Mouse (Mus musculus): ENCODE data around the gene Podnl1. TPM values are rescaled to one million over a fixed set of nuclear protein-coding genes. Genes with fewer than 3 reads are reported as not detected.

Gene Podnl1
- polyA plus RNA-seq, 1 experiment from 2014 or later = not detected

GRCm38 (mm10) chr8:84106216-84107040 lies 19.4 kb upstream of the Podnl1 start:
- no peak overlapping the region for H3K27ac ChIP-seq (ENCODE audit: low read depth, low read length)
- H3K4me2 ChIP-seq (ENCODE audit: low read depth) = no peak overlapping the region
- whole genome bisulfite sequencing = 91% methylated on average over 6 of the region's 6 CpGs
- no peak overlapping the region for H3K9ac ChIP-seq (ENCODE audit: low read length)
- H3K27me3 ChIP-seq (ENCODE audit: control insufficient read depth, insufficient read depth, low read length) = no peaks in the 10 kb centered on the region
- no peaks in the 10 kb centered on the region for H3K9me3 ChIP-seq (ENCODE audit: control insufficient read depth, low read length)
- H3K4me3 ChIP-seq (ENCODE audit: low read depth, low read length) = no peak overlapping the region
- no peak for ATAC-seq (ENCODE audit: insufficient read depth, low FRiP score, low TSS enrichment)
- peaks cover 12% of the 10 kb centered on the region for H3K4me1 ChIP-seq (ENCODE audit: control insufficient read depth, insufficient read depth, low read length)
- no peak for DNase-seq (ENCODE audit: low spot score)
- peaks cover 4% of the 10 kb centered on the region for H3K36me3 ChIP-seq (ENCODE audit: control insufficient read depth, insufficient read depth, low read length)

- Histone ChIP-seq H3K27ac (ENCODE audit: low read depth, low read length) (no peak overlapping the region), H3K9ac (ENCODE audit: low read length) (no peak overlapping the region), H3K4me1 (ENCODE audit: control insufficient read depth, insufficient read depth, low read length) (no peaks in the 10 kb centered on the region), H3K36me3 (ENCODE audit: control insufficient read depth, insufficient read depth, low read length) (no peaks in the 10 kb centered on the region), H3K4me3 (ENCODE audit: low read depth, low read length) (no peak overlapping the region), H3K27me3 (ENCODE audit: control insufficient read depth, insufficient read depth, low read length) (no peaks in the 10 kb centered on the region), H3K4me2 (ENCODE audit: low read depth) (no peak overlapping the region), H3K9me3 (ENCODE audit: control insufficient read depth, low read length) (no peaks in the 10 kb centered on the region)
- 88% methylated on average over 6 of the region's 6 CpGs for WGBS
- DNase-seq (ENCODE audit: low spot score) (no peak), ATAC-seq (ENCODE audit: insufficient read depth, low FRiP score, low TSS enrichment) (no peak)
Observed at GRCm38 (mm10) chr8:84115646-84116045, 10.1 kb upstream of the Podnl1 start.

GRCm38 (mm10) chr8:84122151-84122550 lies 3.6 kb upstream of the Podnl1 start:
- Histone ChIP-seq H3K9ac (ENCODE audit: low read length) (no peak overlapping the region), H3K27ac (ENCODE audit: low read depth, low read length) (no peak overlapping the region), H3K36me3 (ENCODE audit: control insufficient read depth, insufficient read depth, low read length) (no peaks in the 10 kb centered on the region), H3K4me1 (ENCODE audit: control insufficient read depth, insufficient read depth, low read length) (no peaks in the 10 kb centered on the region), H3K9me3 (ENCODE audit: control insufficient read depth, low read length) (no peaks in the 10 kb centered on the region), H3K4me3 (ENCODE audit: low read depth, low read length) (no peak overlapping the region), H3K4me2 (ENCODE audit: low read depth) (no peak overlapping the region), H3K27me3 (ENCODE audit: control insufficient read depth, insufficient read depth, low read length) (no peaks in the 10 kb centered on the region)
- ATAC-seq (ENCODE audit: insufficient read depth, low FRiP score, low TSS enrichment) (no peak), DNase-seq (ENCODE audit: low spot score) (no peak)
- 81% methylated on average over 3 of the region's 3 CpGs for WGBS

- WGBS = 72% methylated on average over 2 of the region's 2 CpGs
- no peaks in the 10 kb centered on the region for H3K9me3 ChIP-seq (ENCODE audit: control insufficient read depth, low read length)
- no peaks in the 10 kb centered on the region for H3K36me3 ChIP-seq (ENCODE audit: control insufficient read depth, insufficient read depth, low read length)
- no peak overlapping the region for H3K4me2 ChIP-seq (ENCODE audit: low read depth)
- H3K4me1 ChIP-seq (ENCODE audit: control insufficient read depth, insufficient read depth, low read length) = no peaks in the 10 kb centered on the region
- H3K9ac ChIP-seq (ENCODE audit: low read length) = no peak overlapping the region
- H3K4me3 ChIP-seq (ENCODE audit: low read depth, low read length) = no peak overlapping the region
- no peak overlapping the region for H3K27ac ChIP-seq (ENCODE audit: low read depth, low read length)
- DNase-seq (ENCODE audit: low spot score) = no peak
- H3K27me3 ChIP-seq (ENCODE audit: control insufficient read depth, insufficient read depth, low read length) = no peaks in the 10 kb centered on the region
- ATAC-seq (ENCODE audit: insufficient read depth, low FRiP score, low TSS enrichment) = no peak
Observed at GRCm38 (mm10) chr8:84126742-84127141, 953 bp downstream of the Podnl1 start.

GRCm38 (mm10) chr8:84127202-84127901 lies 1.6 kb downstream of the Podnl1 start:
- WGBS = 68% methylated on average over 17 of the region's 17 CpGs
- ATAC-seq (ENCODE audit: insufficient read depth, low FRiP score, low TSS enrichment) = no peak
- Histone ChIP-seq H3K36me3 (ENCODE audit: control insufficient read depth, insufficient read depth, low read length) (no peaks in the 10 kb centered on the region), H3K27ac (ENCODE audit: low read depth, low read length) (no peak overlapping the region), H3K4me2 (ENCODE audit: low read depth) (no peak overlapping the region), H3K27me3 (ENCODE audit: control insufficient read depth, insufficient read depth, low read length) (no peaks in the 10 kb centered on the region), H3K4me3 (ENCODE audit: low read depth, low read length) (no peak overlapping the region), H3K9ac (ENCODE audit: low read length) (no peak overlapping the region), H3K9me3 (ENCODE audit: control insufficient read depth, low read length) (no peaks in the 10 kb centered on the region), H3K4me1 (ENCODE audit: control insufficient read depth, insufficient read depth, low read length) (no peaks in the 10 kb centered on the region)
- DNase-seq (ENCODE audit: low spot score) = no peak

GRCm38 (mm10) chr8:84128277-84128676 lies 2.5 kb downstream of the Podnl1 start:
- no peak for ATAC-seq (ENCODE audit: insufficient read depth, low FRiP score, low TSS enrichment)

GRCm38 (mm10) chr8:84130806-84131205 lies 5.0 kb downstream of the Podnl1 start:
- H3K9ac ChIP-seq (ENCODE audit: low read length) = no peak overlapping the region
- WGBS = 40% methylated on average over 30 of the region's 30 CpGs
- peaks cover 15% of the 10 kb centered on the region for H3K36me3 ChIP-seq (ENCODE audit: control insufficient read depth, insufficient read depth, low read length)
- H3K4me3 ChIP-seq (ENCODE audit: low read depth, low read length) = no peak overlapping the region
- ATAC-seq (ENCODE audit: insufficient read depth, low FRiP score, low TSS enrichment) (no peak), DNase-seq (ENCODE audit: low spot score) (no peak)
- no peak overlapping the region for H3K27ac ChIP-seq (ENCODE audit: low read depth, low read length)
- no peak overlapping the region; the same call in 1 of the 2 replicates for H3K4me2 ChIP-seq (ENCODE audit: low read depth)
- no peaks in the 10 kb centered on the region for H3K27me3 ChIP-seq (ENCODE audit: control insufficient read depth, insufficient read depth, low read length)
- no peaks in the 10 kb centered on the region for H3K9me3 ChIP-seq (ENCODE audit: control insufficient read depth, low read length)
- no peaks in the 10 kb centered on the region for H3K4me1 ChIP-seq (ENCODE audit: control insufficient read depth, insufficient read depth, low read length)

More at GRCm38 (mm10) chr8:84128277-84128676, 2.5 kb downstream of the Podnl1 start:
- no peaks in the 10 kb centered on the region for H3K4me1 ChIP-seq (ENCODE audit: control insufficient read depth, insufficient read depth, low read length)
- H3K36me3 ChIP-seq (ENCODE audit: control insufficient read depth, insufficient read depth, low read length) = peaks cover 4% of the 10 kb centered on the region
- WGBS = 80% methylated on average over 8 of the region's 8 CpGs
- no peak overlapping the region for H3K4me3 ChIP-seq (ENCODE audit: low read depth, low read length)
- no peaks in the 10 kb centered on the region for H3K27me3 ChIP-seq (ENCODE audit: control insufficient read depth, insufficient read depth, low read length)
- no peak for DNase-seq (ENCODE audit: low spot score)
- no peak overlapping the region for H3K9ac ChIP-seq (ENCODE audit: low read length)
- no peaks in the 10 kb centered on the region for H3K9me3 ChIP-seq (ENCODE audit: control insufficient read depth, low read length)
- no peak overlapping the region for H3K27ac ChIP-seq (ENCODE audit: low read depth, low read length)
- no peak overlapping the region for H3K4me2 ChIP-seq (ENCODE audit: low read depth)

GRCm38 (mm10) chr8:84132225-84132624 lies 6.4 kb downstream of the Podnl1 start:
- Histone ChIP-seq H3K4me1 (ENCODE audit: control insufficient read depth, insufficient read depth, low read length) (no peaks in the 10 kb centered on the region), H3K4me2 (ENCODE audit: low read depth) (no peak overlapping the region), H3K27ac (ENCODE audit: low read depth, low read length) (no peak overlapping the region), H3K27me3 (ENCODE audit: control insufficient read depth, insufficient read depth, low read length) (no peaks in the 10 kb centered on the region), H3K4me3 (ENCODE audit: low read depth, low read length) (no peak overlapping the region), H3K9ac (ENCODE audit: low read length) (no peak overlapping the region), H3K9me3 (ENCODE audit: control insufficient read depth, low read length) (no peaks in the 10 kb centered on the region), H3K36me3 (ENCODE audit: control insufficient read depth, insufficient read depth, low read length) (peaks cover 21% of the 10 kb centered on the region)
- 90% methylated on average over 8 of the region's 8 CpGs for WGBS
- ATAC-seq (ENCODE audit: insufficient read depth, low FRiP score, low TSS enrichment) (no peak), DNase-seq (ENCODE audit: low spot score) (no peak)

GRCm38 (mm10) chr8:84137848-84138247 lies 12.1 kb downstream of the Podnl1 start:
- no peak overlapping the region for H3K27ac ChIP-seq (ENCODE audit: low read depth, low read length)
- 91% methylated on average over 3 of the region's 3 CpGs for WGBS
- H3K4me3 ChIP-seq (ENCODE audit: low read depth, low read length) = no peak overlapping the region
- no peaks in the 10 kb centered on the region for H3K9me3 ChIP-seq (ENCODE audit: control insufficient read depth, low read length)
- H3K36me3 ChIP-seq (ENCODE audit: control insufficient read depth, insufficient read depth, low read length) = peaks cover 28% of the 10 kb centered on the region
- DNase-seq (ENCODE audit: low spot score) = no peak
- H3K9ac ChIP-seq (ENCODE audit: low read length) = no peak overlapping the region
- no peak for ATAC-seq (ENCODE audit: insufficient read depth, low FRiP score, low TSS enrichment)
- H3K4me1 ChIP-seq (ENCODE audit: control insufficient read depth, insufficient read depth, low read length) = no peaks in the 10 kb centered on the region
- no peak overlapping the region for H3K4me2 ChIP-seq (ENCODE audit: low read depth)
- H3K27me3 ChIP-seq (ENCODE audit: control insufficient read depth, insufficient read depth, low read length) = no peaks in the 10 kb centered on the region
